Mouse (Mus musculus): ENCODE data around the gene Ryr2.
"Not testable (repeated sequence)": the region's sequence is repeated elsewhere in the genome, so short reads cannot be mapped to it uniquely, and the experiment has no call there.

Gene Ryr2

DNA sequence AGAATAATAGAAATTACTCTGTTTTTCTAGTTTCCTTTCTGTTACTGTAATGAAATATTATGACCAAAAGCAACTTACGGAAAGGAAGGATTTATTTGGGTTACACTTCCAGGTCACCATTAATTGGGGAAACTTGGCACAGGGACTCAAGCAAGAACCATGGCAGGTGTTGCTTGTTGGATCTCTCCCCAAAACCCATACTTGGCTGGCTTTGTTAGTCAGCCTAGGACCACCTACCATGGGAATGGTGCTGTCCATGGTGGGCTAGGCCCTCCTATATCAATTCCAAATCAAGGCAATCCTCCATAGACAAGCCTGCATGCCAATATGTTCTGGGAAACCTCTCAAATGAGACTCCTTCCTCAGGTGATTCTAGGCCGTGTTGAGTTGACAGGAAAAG lies 237.3 kb downstream of the Ryr2 start:
- DNase-seq, result no peak

DNA sequence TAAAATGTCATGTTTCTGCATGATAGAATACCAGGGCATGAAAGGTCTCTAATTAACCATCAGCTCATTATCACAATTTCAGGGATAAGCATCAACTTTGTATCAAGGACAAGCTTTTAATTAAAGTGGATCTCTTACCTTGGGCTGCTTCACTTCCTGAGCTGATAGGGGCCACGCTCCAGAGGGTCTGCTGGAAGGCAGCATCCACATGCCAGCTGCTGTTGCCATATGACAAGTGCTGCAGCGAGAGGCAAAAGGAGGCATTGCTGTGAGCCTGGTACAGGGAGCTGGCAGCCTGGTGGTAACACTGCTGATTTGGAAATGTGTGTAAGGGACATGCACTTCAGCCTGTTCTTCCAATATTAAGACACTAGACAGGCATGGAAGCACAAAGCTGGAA lies 237.8 kb downstream of the Ryr2 start:
- no peak for DNase-seq

DNA sequence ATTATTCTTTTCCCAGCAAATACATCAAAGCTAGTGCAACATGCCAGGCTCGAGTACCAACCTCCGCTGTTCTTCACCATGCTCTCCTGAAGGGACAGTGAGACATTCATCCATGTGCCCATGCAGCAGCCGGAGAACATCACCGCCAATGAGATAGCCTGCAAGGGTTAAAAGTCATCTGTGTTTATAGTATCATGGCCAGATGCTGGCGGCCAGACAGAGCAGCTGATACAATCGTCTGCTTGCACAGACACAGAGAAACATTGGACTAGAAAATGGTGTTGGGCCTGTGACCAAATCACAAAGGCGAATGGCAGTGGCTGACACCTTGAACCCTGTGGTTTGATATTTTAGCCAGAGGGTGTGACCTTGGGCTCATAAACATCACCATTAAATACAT lies 238.7 kb downstream of the Ryr2 start:
- DNase-seq, result no peak

DNA sequence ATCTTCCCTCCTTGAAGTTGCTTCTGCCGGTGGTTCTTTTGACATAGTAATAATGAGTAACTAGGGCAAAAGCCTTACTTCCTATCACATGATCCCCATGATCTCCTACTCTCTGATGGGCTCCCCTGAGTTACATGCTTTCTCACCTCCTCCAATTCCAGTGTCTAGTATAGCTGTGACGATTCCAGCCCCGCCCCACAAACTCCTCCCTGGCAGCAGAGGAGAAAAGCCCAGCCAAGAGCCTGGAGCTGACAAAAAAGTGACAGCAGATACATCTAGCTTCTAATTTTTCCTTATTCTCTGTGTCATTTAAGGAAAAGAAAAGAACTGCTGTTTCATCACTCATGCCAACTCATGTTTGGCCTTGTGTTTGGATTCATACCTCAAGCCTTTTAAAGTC lies 241.5 kb downstream of the Ryr2 start:
- no peak for DNase-seq

DNA sequence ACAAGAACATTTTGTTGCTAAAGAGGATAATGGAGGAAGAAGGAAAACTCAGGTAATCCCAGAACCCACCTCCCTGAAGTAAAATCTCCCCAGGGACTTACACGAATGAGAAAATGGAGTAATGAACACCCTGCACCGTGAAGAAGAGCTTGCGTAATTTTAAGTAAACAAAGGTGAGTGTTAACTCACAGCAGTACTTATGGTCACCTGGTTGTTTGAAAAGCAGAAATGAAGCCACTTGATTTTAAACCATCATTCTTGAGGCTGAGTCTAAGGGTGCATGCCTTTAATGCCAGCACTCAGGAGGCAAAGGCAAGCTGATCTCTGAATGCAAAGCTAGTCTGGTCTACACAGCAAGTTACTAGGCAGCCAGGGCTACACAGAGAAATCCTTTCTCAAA lies 255.1 kb downstream of the Ryr2 start:
- DNase-seq, result no peak

DNA sequence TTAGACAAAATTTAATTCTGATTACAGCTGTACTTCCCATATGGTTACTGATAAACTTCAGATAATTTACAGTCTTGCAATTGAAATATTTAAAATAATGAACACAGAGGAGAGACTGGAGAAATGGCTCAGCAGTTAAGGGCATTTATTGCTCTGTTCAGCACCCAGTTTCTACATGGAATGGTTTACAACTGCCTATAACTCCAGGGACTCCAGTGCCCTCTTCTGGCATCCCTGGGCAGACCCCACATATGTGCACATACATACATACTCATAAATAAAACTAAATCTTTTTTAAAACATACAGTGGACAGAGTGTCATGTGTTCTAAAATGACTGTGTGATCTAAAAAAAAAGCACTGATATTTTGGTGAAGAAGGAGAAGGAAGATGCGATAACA lies 262.9 kb downstream of the Ryr2 start:
- no peak for DNase-seq

DNA sequence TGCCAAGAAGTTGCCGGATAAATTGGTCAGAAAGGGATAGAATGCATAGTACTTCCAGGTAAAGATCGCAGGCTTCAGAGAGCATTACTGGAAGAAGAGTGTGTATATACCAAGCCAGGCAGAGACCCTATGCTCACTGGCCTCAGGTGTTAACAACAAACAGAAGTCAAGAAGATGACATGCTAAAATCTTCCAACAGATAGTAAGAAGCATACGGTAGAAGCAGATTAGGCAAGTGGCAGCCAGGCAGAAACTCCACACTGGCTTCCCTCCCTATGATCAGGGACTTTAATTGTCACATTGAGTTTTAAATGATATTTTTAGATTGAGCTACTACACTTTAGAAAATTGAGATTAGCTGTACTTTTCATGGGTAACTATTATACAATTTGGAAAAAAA lies 268.9 kb downstream of the Ryr2 start:
- no peak for DNase-seq

DNA sequence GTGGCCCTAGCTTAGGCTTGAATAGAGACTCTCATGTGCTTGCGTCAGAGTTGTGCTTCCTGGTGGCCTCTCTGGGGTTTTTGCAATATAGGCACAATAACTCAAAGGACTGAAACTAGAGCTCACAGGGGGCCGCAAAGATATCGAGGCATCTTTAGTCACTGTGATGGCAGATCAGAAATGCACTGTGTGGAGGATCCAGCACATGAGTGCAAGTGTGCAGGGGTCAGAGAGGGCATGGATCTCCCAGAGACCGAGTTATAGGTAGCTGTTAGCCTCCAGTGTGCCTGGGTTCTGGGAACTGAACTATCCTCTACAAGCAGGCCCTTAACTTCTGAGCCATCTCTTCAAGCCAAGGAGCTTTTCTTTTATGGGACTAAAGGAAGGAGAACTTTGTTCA lies 269.6 kb downstream of the Ryr2 start:
- no peak for DNase-seq

DNA sequence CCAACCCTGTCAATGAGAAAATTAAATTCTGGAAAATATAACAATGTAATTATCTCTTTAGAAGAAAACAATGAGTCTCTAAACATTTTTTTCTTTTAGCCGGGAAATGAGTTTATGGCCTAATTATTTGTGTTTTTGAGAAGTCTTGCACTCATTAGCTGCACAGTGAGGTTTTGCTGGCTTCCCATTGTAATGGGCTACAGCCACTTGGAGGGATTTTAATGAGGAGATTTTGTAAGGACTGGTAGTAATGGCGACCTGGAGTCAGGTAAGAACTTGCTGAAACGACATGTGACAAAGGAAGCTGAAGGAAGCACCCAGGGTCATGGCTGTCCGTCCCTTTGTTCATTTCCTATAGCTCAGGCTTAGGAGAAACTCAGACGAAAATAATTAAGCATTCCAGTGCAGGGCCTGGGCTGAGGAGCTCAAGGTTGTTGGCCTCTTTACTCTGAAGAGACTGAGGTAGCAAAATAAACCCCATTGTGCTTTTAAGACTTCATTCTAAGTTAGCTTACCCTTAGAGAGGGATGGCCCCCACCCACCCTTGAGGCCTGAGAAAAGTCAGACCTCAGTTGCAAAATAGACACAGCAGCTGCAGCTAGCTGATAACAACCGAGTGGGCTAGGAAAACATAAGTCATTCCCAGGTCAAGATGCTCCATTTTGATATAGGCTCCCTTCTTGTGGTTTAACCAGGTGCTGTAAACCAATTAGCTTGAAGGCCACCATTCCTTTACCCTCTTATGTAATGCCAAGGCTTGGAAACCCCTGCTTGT lies 270.3 kb downstream of the Ryr2 start:
- DNase-seq, result no peak

DNA sequence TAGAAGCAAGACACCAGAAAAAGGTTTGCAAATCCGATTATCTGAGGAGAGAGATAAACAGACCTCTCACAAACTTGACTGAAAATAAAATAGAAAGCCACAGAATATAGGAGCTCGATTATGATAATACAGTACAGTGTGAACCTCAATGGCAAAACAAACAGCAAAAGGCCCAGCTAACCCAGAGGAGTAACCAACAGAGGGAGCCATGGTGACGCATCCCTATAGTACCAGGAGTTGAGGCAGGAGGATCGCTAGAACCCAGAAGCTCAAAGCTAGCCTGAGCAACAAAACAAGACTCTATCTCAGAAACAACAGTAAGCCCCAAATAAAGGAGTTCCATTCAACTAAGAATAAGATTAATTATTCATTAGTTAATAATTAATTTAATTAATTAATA lies 275.5 kb downstream of the Ryr2 start:
- DNase-seq, result no peak

DNA sequence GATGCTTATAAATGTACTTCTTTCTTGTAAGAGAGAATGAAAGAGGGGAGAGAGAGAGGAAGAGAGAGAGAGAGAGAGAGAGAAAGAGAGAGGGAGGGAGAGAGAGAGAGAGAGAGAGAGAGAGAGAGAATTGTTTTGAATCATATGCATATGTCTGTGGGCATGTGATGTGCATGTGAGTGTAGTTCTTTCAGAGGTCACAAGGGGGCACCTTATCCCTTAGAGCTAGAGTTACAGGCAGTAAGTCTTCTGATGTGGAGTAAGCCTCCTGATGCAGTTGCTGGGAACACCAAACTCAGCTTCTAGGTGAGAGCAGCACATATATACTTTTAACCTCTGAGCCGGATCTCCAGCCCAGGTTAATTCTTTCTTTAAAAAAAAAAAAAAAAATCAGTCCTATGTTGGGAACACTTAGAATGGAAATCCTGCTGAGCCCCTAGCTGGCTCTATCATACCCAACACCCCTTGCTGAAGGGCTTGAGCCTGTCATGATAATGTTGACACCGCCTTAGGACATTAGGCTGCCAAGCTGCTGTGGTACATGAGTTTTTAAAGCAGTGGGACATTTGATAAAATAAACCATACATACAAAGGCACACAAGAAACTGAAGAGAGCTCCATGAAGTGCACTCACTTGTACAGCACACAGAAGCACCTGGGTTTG lies 281.1 kb downstream of the Ryr2 start:
- no peak for DNase-seq

DNA sequence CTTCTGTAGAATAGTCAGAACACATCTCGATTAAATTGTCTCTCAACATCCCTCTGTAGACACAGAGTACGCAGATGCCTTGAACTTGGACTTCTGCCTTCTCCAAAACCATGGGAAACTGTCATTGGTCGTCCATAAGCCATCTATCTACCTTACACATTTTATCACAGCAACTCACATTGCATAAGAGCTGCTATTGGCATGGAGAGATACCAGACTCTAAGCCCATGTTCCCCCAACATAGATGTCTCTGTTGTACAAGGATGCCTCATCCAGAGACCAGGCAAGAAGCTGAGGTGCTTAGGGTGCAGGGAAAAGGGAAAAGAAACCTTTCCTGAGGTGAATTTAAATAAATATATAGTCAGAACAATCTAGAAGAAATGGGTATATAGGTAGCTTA lies 288.0 kb downstream of the Ryr2 start:
- no peak for DNase-seq

DNA sequence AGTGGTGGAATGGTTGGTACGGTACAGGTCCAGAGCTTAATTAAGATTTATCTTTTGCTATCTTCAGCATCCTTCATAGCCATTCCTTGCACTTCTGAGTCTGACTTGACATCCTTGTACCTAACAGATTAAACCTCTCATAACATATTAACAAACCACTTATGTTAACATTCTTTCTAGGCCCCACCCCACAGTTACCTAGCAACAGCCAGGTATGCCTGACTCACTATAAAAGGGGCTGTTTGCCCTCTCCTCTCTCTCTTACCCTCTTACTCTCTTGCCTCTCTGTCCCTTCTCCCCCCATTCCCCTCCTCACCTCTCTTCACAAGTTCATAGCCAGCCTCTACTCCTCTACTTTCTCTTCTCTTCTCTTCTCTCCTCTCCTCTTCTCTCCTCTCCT lies 297.4 kb downstream of the Ryr2 start:
- DNase-seq, result not testable (repeated sequence)

DNA sequence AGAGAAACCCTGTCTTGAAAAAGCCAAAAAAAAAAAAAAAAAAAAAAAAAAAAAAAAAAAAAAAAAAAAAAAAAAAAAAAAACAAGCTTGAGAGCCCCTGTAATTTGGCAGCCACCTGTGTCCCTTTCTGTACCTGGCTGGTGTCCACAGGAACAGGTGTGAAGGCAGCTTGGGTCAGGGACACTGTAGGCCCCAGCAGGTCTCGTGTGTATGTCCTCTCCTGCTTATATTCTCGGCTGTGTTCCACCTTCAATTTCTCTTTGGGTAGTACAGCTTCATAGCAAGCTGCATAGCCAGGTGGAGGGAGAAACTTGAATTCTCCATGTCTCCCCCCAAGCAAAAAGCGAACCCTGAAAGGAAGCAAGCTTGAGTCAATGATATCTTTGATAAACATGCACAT lies 314.2 kb downstream of the Ryr2 start:
- no peak for DNase-seq

DNA sequence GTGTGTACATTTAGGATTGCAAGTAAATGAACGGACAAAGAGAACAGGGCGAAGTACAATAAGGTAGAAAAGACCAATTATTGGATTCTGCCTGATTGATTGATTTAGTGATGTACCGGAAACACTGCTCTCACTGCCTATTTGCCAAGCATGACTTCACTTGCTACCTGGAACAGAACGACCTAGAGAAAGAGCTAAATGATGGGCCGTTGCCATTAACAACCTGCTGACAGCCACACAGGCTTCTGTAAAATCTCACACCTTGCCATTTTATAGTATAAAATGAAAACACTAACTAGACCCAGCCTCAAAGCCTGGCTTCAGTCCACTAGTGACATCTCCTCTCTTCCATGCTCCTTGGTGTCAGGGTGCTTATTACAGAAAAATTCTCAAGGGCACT lies 316.2 kb downstream of the Ryr2 start:
- no peak for DNase-seq

DNA sequence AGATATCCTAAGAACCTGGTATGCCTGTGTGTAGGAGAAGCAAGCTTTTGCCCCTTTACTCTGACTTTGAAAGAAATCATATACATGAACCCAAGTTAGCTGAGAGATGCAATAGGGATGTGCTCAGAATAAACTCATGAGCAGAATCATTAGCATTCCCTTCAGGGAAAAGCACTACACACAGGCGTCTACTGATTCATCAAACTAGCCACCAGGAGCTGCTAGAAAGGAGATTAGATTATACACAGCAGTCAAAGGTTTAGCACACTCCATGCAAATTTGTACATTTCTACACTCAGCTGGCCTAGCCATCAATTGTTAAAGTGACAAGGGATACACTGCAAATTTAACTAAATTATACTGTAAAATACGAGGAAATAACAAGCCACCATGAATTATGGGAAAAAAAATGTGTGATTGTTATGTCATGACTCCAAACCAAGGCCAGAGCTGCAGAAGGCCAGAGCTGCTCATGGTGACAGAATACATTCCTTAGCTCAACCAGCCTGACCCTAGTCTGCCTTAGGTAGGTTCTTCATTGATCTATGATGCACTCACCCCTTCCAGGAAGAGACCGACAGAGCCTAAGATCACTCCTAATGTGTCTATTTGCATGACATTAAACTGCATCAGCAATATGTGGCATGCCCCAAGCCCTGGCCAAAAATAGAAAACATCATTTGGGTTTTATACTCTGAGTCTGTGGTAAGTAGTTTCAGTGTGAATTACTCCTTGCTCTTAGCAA lies 324.2 kb downstream of the Ryr2 start:
- no peak for DNase-seq

DNA sequence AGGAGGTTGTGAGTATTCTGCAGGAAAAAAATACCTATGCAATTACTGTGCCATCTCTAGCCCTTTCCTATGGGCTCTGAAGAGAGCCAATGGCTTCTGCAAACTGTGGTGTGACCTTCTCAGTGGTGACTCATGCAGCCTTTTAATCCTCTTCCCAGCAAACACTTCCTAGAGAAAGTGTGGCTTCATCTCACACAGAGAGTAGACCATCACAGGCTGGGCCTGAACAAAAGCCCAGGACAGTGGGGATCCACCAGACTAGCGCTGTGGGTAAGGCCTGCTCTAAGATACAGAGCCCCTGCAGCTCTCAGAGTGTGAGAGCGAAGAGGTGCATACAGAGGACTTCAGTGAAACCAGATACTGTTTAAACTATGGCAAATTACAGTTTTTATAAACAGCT lies 325.7 kb downstream of the Ryr2 start:
- no peak for DNase-seq

DNA sequence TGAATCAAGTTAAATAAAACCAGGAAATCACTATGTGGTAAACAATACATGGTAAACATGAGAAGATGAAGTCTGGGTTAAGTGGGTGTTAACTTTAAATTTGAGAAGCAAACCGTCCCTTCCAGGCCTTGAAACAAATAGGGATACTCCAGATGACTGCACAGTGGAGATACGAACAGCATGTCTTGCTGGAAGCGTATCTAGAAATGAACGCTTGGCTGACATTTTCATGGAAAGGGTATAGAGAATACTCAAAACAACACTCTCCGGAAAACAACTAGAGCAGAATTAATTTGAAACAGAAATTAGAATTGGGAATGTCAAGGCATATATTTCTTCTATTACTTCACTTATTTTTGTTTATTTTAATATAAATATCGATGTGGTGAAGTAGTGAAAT lies 329.0 kb downstream of the Ryr2 start:
- DNase-seq, result no peak

DNA sequence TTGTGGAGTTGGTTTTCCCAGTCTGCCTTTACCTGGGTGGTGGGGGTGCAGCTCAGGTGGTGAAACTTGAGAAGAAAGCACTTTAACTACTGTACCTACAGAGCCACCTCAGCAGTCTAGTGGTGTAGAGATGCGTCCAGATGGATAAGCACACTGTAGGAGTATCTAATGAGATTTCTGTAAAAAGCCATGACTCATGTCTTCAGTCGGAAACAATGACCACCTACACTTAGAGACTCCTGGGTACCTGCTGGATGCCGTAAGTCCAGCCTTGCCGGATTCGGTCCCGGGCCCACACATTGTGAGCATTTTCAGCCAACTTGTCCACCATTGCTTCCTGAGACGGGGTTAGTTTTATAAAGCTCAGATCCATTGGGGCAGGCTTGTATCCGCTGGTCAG lies 334.6 kb downstream of the Ryr2 start:
- no peak for DNase-seq

DNA sequence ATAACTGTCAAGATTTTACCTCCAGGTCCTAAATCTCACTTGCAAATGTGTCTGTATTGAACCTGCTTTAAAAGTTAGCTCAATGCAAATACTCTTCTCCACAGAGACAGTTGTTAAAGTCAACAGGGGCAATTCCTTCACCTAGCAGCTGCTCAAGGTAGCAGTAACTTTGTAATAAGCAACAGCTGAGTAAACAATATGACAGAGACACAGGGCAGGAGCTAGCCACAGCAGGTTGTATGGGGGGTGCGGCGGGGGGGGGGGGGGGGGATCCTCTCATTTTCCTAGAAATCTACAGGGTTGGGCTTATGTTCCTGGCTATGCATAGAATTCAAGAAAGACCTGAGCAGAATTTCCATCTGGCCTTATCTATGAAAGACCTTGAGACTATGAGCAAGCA lies 339.8 kb downstream of the Ryr2 start:
- no peak for DNase-seq

DNA sequence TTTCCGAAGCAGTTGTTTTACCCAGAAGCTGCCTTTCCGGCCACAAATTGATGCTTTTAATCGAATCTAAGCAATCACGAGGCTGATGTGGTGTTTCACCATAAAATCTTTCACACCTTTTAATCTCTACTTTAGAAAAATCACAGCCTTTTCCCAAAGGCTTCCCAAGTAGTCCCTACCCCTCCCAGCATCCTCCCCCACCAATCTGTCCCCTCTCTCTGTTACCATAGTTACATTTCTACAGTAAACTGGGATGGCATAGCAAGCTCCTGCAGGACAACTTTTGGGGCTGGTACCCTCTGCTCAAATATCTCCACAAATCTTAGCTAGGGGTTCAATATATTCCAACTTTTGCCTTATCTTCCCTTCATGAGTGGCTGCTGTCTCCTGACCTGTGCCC lies 342.8 kb downstream of the Ryr2 start:
- DNase-seq, result no peak

DNA sequence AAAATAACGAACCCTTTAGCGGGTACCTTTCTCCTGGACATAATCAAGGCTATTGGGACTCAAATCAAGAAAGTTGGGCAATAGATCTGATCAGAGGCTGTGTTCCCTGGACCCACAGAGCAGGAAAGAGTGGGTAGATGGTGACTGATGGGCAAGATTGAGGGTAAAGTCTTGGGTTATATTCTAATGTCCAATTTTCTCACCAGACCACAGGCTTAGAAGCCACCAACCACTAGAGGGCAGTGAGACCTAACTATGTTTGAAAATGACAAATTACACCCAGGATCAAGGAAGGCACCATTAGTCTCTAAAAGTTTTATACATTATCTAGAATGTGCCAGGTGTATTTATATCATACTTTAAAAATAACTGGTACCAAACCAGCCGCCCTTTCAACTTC lies 343.6 kb downstream of the Ryr2 start:
- peak in 1 of 2 experiments; percentile 21 for DNase-seq

DNA sequence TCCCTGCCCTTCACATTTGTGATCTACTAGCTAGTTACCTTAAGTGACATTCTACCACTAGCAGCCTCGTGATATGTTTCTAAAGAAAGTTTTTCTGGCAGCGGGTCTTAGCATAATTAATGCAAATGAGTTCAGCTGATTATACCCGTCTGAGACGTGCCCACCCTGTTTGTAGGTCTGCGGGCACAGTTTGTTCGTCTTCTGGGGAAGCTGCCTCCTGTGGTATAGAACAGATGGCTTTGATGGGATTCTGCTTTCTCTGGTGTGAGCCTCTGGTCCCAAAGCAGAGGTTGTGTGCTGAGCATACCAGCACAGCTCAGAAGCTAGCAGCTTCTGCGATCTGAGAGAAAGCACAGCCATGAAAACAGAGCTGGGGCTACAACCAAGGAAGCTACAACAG lies 348.9 kb downstream of the Ryr2 start:
- no peak for DNase-seq

DNA sequence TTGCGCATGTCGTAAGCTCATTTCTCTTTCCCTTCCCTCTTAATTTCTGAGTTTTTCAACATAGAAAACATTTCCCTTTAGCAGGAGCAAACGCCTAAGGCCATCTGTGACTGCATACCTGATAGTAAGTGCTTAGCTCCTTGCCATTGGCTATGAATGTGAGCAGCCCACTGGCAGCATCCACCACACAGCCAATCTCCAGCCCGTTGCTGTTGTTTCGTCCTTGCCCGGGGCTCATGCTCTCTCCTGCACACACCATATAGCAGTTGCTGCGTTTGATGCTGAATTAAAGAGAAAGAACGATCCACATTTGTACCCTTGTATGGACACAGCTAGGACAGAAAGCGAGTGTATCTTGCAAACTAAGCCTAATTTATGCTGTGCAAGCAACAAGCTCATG lies 361.3 kb downstream of the Ryr2 start:
- no peak for DNase-seq
